In the genomic region with DNA sequence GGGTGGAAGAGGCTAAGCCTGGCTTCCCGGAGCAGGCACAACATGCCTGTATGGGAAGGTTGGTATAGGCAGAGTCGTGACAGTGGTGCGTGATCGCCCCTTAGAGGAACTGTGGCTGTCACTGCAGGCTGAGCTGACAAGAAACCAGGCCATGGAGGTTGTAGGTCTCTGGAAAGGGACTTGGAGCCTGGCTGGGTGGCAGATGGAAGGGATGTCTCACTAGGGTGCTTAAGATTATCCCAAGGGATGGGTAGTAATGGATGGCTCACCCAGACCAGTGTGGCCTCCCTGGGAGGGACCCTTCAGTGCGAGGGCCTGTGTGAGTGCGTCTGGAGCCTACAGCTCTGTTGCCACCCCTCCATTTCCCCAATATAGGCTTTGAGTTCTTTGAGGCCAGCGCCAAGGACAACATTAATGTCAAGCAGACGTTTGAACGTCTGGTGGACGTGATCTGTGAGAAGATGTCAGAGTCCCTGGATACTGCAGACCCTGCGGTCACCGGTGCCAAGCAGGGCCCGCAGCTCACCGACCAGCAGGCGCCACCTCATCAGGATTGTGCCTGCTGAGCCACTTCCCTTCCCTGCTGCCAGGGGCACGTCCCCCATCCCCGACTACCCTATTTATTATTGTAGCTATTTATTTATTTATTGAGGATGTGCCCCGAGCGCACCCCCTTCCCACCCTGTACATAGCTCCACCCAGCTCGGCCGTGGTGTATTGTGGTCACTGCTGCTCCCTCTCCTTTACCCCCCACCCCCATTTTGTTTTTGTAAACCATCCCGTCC, we compare ENCODE assay signal across 10 mouse cellular contexts. TPM values are rescaled to one million over a fixed set of nuclear protein-coding genes. Genes with fewer than 3 reads are reported as not detected.
DNase-seq lines count a peak whose midpoint lies in the region; ATAC-seq lines count a peak whose summit lies in the region.
"Had no signal": no experiment of that assay in that cellular context is flagged by ENCODE, and none has a peak within 500 bp of the region (broad histone marks: within the 10 kb centered on the region; RNA-seq: fewer than 3 reads in every experiment).

No protein-coding gene starts in this region.

- no peak overlapping the region for H3K4me3 ChIP-seq in forebrain, embryonic 13.5 days
- no peak overlapping the region for H3K4me3 ChIP-seq in forebrain, embryonic 10.5 days
- 0 out of 2 replicates have a peak overlapping the region, but pooled peaks have one; percentile 1 for H3K4me3 ChIP-seq in midbrain, embryonic 10.5 days
- H3K4me3 ChIP-seq in midbrain, embryonic 15.5 days = no peak overlapping the region
- no peak overlapping the region for H3K4me3 ChIP-seq in liver, embryonic 13.5 days (replicated peaks)

- 65% methylated on average over 22 of the region's 22 CpGs for WGBS in forebrain, embryonic 13.5 days
- 76% methylated on average over 22 of the region's 22 CpGs for WGBS in forebrain, embryonic 10.5 days
- 71% methylated on average over 22 of the region's 22 CpGs for WGBS in midbrain, embryonic 10.5 days
- 63% methylated on average over 22 of the region's 22 CpGs for WGBS in midbrain, embryonic 15.5 days
- WGBS in liver, embryonic 13.5 days (ENCODE audit: insufficient replicate concordance) = 76% methylated on average over 22 of the region's 22 CpGs

- H3K4me1 ChIP-seq in forebrain, embryonic 13.5 days = peaks cover 52% of the 10 kb centered on the region
- H3K4me1 ChIP-seq in forebrain, embryonic 10.5 days = peaks cover 71% of the 10 kb centered on the region
- peaks cover 70% of the 10 kb centered on the region for H3K4me1 ChIP-seq in midbrain, embryonic 10.5 days
- H3K4me1 ChIP-seq in midbrain, embryonic 15.5 days = peaks cover 53% of the 10 kb centered on the region
- peaks cover 71% of the 10 kb centered on the region for H3K4me1 ChIP-seq in liver, embryonic 13.5 days (replicated peaks)

- DNase-seq in forebrain, embryonic 10.5 days (ENCODE audit: extremely low spot score, low spot score) = no peak
- DNase-seq in midbrain, embryonic 10.5 days (ENCODE audit: low spot score) = no peak
- peak; percentile 81 for DNase-seq in ES-CJ7 (ENCODE audit: low read depth, low spot score)
- DNase-seq in embryo, embryonic 11 days = peak; percentile 51
- DNase-seq in liver, embryonic 13.5 days = peak; percentile 32

- H3K4me2 ChIP-seq in forebrain, embryonic 13.5 days = peak overlapping the region; percentile 4; the same call in 1 of the 2 replicates
- H3K4me2 ChIP-seq in midbrain, embryonic 15.5 days = no peak overlapping the region
- H3K4me2 ChIP-seq in liver, embryonic 13.5 days = no peak overlapping the region

- no peak for ATAC-seq in forebrain, embryonic 13.5 days
- no peak for ATAC-seq in midbrain, embryonic 15.5 days (replicated peaks)
- ATAC-seq in liver, embryonic 13.5 days (ENCODE audit: low read depth) = no peak
- ATAC-seq in erythroblast, adult 5-6 weeks (replicated peaks; ENCODE audit: low FRiP score, poor library complexity, severe bottlenecking) = no peak

- H3K36me3 ChIP-seq in forebrain, embryonic 13.5 days (ENCODE audit: poor library complexity, severe bottlenecking) = peaks cover 22% of the 10 kb centered on the region
- peaks cover 26% of the 10 kb centered on the region for H3K36me3 ChIP-seq in forebrain, embryonic 10.5 days (replicated peaks)
- H3K36me3 ChIP-seq in midbrain, embryonic 10.5 days = peaks cover 24% of the 10 kb centered on the region
- H3K36me3 ChIP-seq in midbrain, embryonic 15.5 days (replicated peaks) = peaks cover 16% of the 10 kb centered on the region; the same call in 1 of the 2 replicates
- H3K36me3 ChIP-seq in liver, embryonic 13.5 days = peaks cover 28% of the 10 kb centered on the region

- peak overlapping the region; percentile 74 for H3K27ac ChIP-seq in forebrain, embryonic 13.5 days
- H3K27ac ChIP-seq in forebrain, embryonic 10.5 days = no peak overlapping the region
- no peak overlapping the region for H3K27ac ChIP-seq in midbrain, embryonic 10.5 days (replicated peaks)
- H3K27ac ChIP-seq in midbrain, embryonic 15.5 days = no peak overlapping the region
- 0 out of 2 replicates have a peak overlapping the region, but pooled peaks have one; percentile 4 for H3K27ac ChIP-seq in liver, embryonic 13.5 days

- H3K9me3 ChIP-seq in forebrain, embryonic 13.5 days (replicated peaks) = no peaks in the 10 kb centered on the region
- no peaks in the 10 kb centered on the region for H3K9me3 ChIP-seq in forebrain, embryonic 10.5 days
- H3K9me3 ChIP-seq in midbrain, embryonic 10.5 days (replicated peaks) = no peaks in the 10 kb centered on the region
- no peaks in the 10 kb centered on the region for H3K9me3 ChIP-seq in midbrain, embryonic 15.5 days
- no peaks in the 10 kb centered on the region for H3K9me3 ChIP-seq in liver, embryonic 13.5 days (replicated peaks)

- no peak overlapping the region for H3K9ac ChIP-seq in forebrain, embryonic 13.5 days
- no peak overlapping the region for H3K9ac ChIP-seq in midbrain, embryonic 15.5 days
- H3K9ac ChIP-seq in liver, embryonic 13.5 days = no peak overlapping the region

- H3K27me3 ChIP-seq in forebrain, embryonic 13.5 days = no peaks in the 10 kb centered on the region
- peaks cover 19% of the 10 kb centered on the region for H3K27me3 ChIP-seq in forebrain, embryonic 10.5 days (ENCODE audit: poor library complexity, severe bottlenecking)
- H3K27me3 ChIP-seq in midbrain, embryonic 10.5 days (ENCODE audit: low read depth, poor library complexity, severe bottlenecking) = peaks cover 28% of the 10 kb centered on the region
- no peaks in the 10 kb centered on the region for H3K27me3 ChIP-seq in midbrain, embryonic 15.5 days (replicated peaks)
- H3K27me3 ChIP-seq in liver, embryonic 13.5 days = no peaks in the 10 kb centered on the region

RNA-seq across cellular contexts. Expression of gene Mpv17l2, which starts 3.0 kb away (rescaled TPM):
- 44.8 and 48.0 TPM in 2 replicates for polyA plus RNA-seq in forebrain, embryonic 13.5 days (2015; fragmentation: Nextera tagmentation; extraction: Ambion mirVana)
- polyA plus RNA-seq in forebrain, embryonic 10.5 days (2016; fragmentation: Nextera tagmentation; extraction: Ambion mirVana) = 30.8 and 34.3 TPM in 2 replicates
- polyA plus RNA-seq in midbrain, embryonic 10.5 days (2016; fragmentation: Nextera tagmentation; extraction: Ambion mirVana) = 31.7 and 34.6 TPM in 2 replicates
- 36.6 and 38.4 TPM in 2 replicates for polyA plus RNA-seq in midbrain, embryonic 15.5 days (2015; fragmentation: Nextera tagmentation; extraction: Ambion mirVana)
- 45.6 and 50.4 TPM in 2 replicates for polyA plus RNA-seq in liver, embryonic 13.5 days (2015; fragmentation: Nextera tagmentation; extraction: Ambion mirVana)
- 8.2 and 9.6 TPM in 2 replicates for total RNA-seq in erythroblast, adult 5-6 weeks (2015; ENCODE audit: low replicate concordance)
- total RNA-seq in erythroblast, adult 5-6 weeks (2017; ENCODE audit: low replicate concordance) = 3.8 and 6.4 TPM in 2 replicates

RNA-seq across cellular contexts. Expression of gene Rab3a, which starts 3.2 kb away (rescaled TPM):
- 180 and 188 TPM in 2 replicates for polyA plus RNA-seq in forebrain, embryonic 13.5 days (2015; fragmentation: Nextera tagmentation; extraction: Ambion mirVana)
- 10.5 and 12.2 TPM in 2 replicates for polyA plus RNA-seq in forebrain, embryonic 10.5 days (2016; fragmentation: Nextera tagmentation; extraction: Ambion mirVana)
- 17.2 and 40.7 TPM in 2 replicates for polyA plus RNA-seq in midbrain, embryonic 10.5 days (2016; fragmentation: Nextera tagmentation; extraction: Ambion mirVana)
- 473 and 487 TPM in 2 replicates for polyA plus RNA-seq in midbrain, embryonic 15.5 days (2015; fragmentation: Nextera tagmentation; extraction: Ambion mirVana)
- polyA plus RNA-seq in liver, embryonic 13.5 days (2015; fragmentation: Nextera tagmentation; extraction: Ambion mirVana) = 2.7 and 3.9 TPM in 2 replicates
- not detected in 2 replicates for total RNA-seq in erythroblast, adult 5-6 weeks (2015; ENCODE audit: low replicate concordance)
- 1.5 TPM in 1 of 2 replicates, not detected in the other for total RNA-seq in erythroblast, adult 5-6 weeks (2017; ENCODE audit: low replicate concordance)

RNA-seq across cellular contexts. Expression of gene Pik3r2, which starts 18.8 kb away (rescaled TPM):
- polyA plus RNA-seq in forebrain, embryonic 13.5 days (2015; fragmentation: Nextera tagmentation; extraction: Ambion mirVana) = 84.3 and 84.6 TPM in 2 replicates
- 67.1 and 69.2 TPM in 2 replicates for polyA plus RNA-seq in forebrain, embryonic 10.5 days (2016; fragmentation: Nextera tagmentation; extraction: Ambion mirVana)
- polyA plus RNA-seq in midbrain, embryonic 10.5 days (2016; fragmentation: Nextera tagmentation; extraction: Ambion mirVana) = 66.2 and 66.6 TPM in 2 replicates
- 113 TPM in 2 replicates for polyA plus RNA-seq in midbrain, embryonic 15.5 days (2015; fragmentation: Nextera tagmentation; extraction: Ambion mirVana)
- 18.0 and 18.2 TPM in 2 replicates for polyA plus RNA-seq in liver, embryonic 13.5 days (2015; fragmentation: Nextera tagmentation; extraction: Ambion mirVana)
- 4.8 and 12.1 TPM in 2 replicates for total RNA-seq in erythroblast, adult 5-6 weeks (2015; ENCODE audit: low replicate concordance)
- total RNA-seq in erythroblast, adult 5-6 weeks (2017; ENCODE audit: low replicate concordance) = 5.9 and 6.3 TPM in 2 replicates

RNA-seq across cellular contexts. Expression of gene Pde4c, which starts 34.2 kb away (rescaled TPM):
- 0.10 TPM in 1 of 2 replicates, not detected in the other for polyA plus RNA-seq in forebrain, embryonic 13.5 days (2015; fragmentation: Nextera tagmentation; extraction: Ambion mirVana)
- 0.38 and 0.68 TPM in 2 replicates for polyA plus RNA-seq in forebrain, embryonic 10.5 days (2016; fragmentation: Nextera tagmentation; extraction: Ambion mirVana)
- 0.72 and 0.78 TPM in 2 replicates for polyA plus RNA-seq in midbrain, embryonic 10.5 days (2016; fragmentation: Nextera tagmentation; extraction: Ambion mirVana)
- 0.15 and 0.46 TPM in 2 replicates for polyA plus RNA-seq in midbrain, embryonic 15.5 days (2015; fragmentation: Nextera tagmentation; extraction: Ambion mirVana)
- polyA plus RNA-seq in liver, embryonic 13.5 days (2015; fragmentation: Nextera tagmentation; extraction: Ambion mirVana) = 0.40 and 0.43 TPM in 2 replicates
- total RNA-seq in erythroblast, adult 5-6 weeks (2015; ENCODE audit: low replicate concordance) = not detected in 2 replicates
- total RNA-seq in erythroblast, adult 5-6 weeks (2017; ENCODE audit: low replicate concordance) = not detected in 2 replicates

RNA-seq across cellular contexts. Expression of gene Gm3336, which starts 39.4 kb away (rescaled TPM):
- polyA plus RNA-seq in forebrain, embryonic 13.5 days (2015; fragmentation: Nextera tagmentation; extraction: Ambion mirVana) = not detected in 2 replicates
- not detected in 2 replicates for polyA plus RNA-seq in forebrain, embryonic 10.5 days (2016; fragmentation: Nextera tagmentation; extraction: Ambion mirVana)
- polyA plus RNA-seq in midbrain, embryonic 10.5 days (2016; fragmentation: Nextera tagmentation; extraction: Ambion mirVana) = not detected in 2 replicates
- polyA plus RNA-seq in midbrain, embryonic 15.5 days (2015; fragmentation: Nextera tagmentation; extraction: Ambion mirVana) = not detected in 2 replicates
- polyA plus RNA-seq in liver, embryonic 13.5 days (2015; fragmentation: Nextera tagmentation; extraction: Ambion mirVana) = 0.14 TPM in 1 of 2 replicates, not detected in the other
- not detected in 2 replicates for total RNA-seq in erythroblast, adult 5-6 weeks (2015; ENCODE audit: low replicate concordance)
- not detected in 2 replicates for total RNA-seq in erythroblast, adult 5-6 weeks (2017; ENCODE audit: low replicate concordance)
- total RNA-seq: gastrocnemius, adult 8-10 months; left cerebral cortex, postnatal 25 days had no signal

Comparison
In these comparisons a context has a peak if more than half of its experiments do, and no peak if none do; other contexts are left out.
1. H3K27ac ChIP-seq: peak in forebrain, embryonic 13.5 days (single experiment) and liver, embryonic 13.5 days (single experiment); none in forebrain, embryonic 10.5 days (single experiment), midbrain, embryonic 10.5 days (single experiment) and midbrain, embryonic 15.5 days (single experiment).
2. DNase-seq: peak in ES-CJ7 (single experiment), embryo, embryonic 11 days (single experiment) and liver, embryonic 13.5 days (single experiment); none in forebrain, embryonic 10.5 days (single experiment) and midbrain, embryonic 10.5 days (single experiment).